Mouse (Mus musculus) embryonic facial prominence, embryonic 14.5 days (tissue): ENCODE results near the gene Scai. TPM values are rescaled to one million over a fixed set of nuclear protein-coding genes. Genes with fewer than 3 reads are reported as not detected.

Experiments used
- polyA plus RNA-seq: library from polyadenylated mRNA; unstranded; fragments of >200 nt; fragmentation: Nextera tagmentation; extraction: Ambion mirVana; gene quantifications from 2 replicates; pipeline ENCODE4 v1.2.1, GENCODE M21; 2014

Gene Scai
- polyA plus RNA-seq, 1 experiment from 2014 or later, result 8.9 TPM

Other genes with a start within 250 kb of the Scai start
- gene Wdr38, start 193.3 kb downstream of the Scai start, polyA plus RNA-seq, result 0.92 and 1.4 TPM in 2 replicates
- gene Arpc5l, start 185.4 kb downstream of the Scai start, polyA plus RNA-seq, result 113 and 120 TPM in 2 replicates
- gene Rpl35, start 185.1 kb downstream of the Scai start, polyA plus RNA-seq, result 1,001 and 1,064 TPM in 2 replicates
- 20.7 and 29.8 TPM in 2 replicates for gene Golga1, start 125.2 kb downstream of the Scai start, polyA plus RNA-seq
- gene Ppp6c, start 35.7 kb upstream of the Scai start, polyA plus RNA-seq, result 80.4 and 87.2 TPM in 2 replicates